Mouse (Mus musculus) regulatory T cell (primary cell): ENCODE measurements around the gene Alg14.

Source experiments
- in situ Hi-C: fragments of 300-600 bp; cut with MboI, MseI; formaldehyde crosslinking; loops from one replicate; pipeline ENCODE4 v1.15.1; 2025; ENCODE audit warnings: high pct_unique_total_duplicates

Gene Alg14

DNA sequence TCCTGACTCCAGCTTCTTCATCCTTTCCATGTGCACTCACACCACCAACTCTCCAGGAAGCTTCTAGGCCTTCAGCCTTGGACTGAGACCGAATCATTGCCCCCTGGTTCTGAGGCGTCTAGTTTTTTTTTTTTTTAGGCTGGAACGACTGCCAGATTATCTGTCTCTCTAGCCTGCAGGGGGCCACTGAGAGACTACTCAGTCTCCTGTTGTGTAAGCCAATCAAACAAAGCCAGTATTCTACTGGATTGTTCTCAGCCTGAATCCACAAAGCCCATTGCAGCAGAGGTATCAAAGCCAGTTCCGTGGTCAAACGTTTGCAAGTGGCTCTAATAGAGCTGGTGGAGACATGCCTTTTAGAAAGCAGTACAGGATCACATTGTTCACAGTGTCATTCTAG lies 111.9 kb downstream of the Alg14 start:
- in situ Hi-C loops: no loop called here

DNA sequence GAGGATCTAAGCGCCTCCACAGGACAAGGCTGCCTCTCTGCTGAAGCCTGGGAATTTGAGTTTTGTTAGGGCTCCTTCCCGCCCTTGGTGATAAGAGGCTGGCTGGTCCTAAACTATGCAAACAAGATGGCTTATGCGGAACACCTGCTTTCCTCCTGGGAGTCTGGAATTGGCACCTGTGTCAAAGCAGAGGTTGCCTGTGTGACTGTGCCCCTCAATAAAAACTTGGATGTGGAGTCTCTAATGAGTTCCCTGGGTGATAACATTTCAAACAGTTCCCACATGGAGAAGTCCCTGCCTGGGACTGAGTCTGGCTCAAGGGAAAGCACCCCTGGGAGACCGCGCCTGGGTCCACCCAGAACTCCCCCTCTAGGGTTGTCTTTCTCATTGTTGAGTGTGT lies 113.5 kb downstream of the Alg14 start:
- in situ Hi-C loops: loop anchor here (5.0 kb wide), 1 partner anchor 88 kb away; no protein-coding TSS in a partner anchor

DNA sequence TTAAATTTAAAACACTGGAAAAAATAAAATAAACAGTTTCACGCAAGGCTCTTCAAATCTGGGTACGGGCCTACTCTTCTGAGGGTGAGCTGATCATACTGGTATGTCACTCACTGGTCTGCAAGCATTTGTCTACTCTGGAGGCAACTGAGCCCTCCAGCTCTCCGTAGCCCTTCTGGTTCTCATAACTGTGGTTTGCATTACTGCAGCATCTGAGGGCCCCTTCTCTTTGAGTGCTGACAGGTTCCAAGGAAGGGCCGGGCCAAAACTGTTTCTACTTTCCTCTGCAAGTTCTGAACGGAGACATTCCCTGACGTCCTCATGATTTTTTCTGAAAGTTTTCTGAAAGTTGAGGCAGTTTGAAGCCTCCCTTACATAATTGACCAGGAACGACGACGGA lies 115.8 kb downstream of the Alg14 start:
- in situ Hi-C loops: loop anchor here (5.0 kb wide), 1 partner anchor 90 kb away; no protein-coding TSS in a partner anchor

DNA sequence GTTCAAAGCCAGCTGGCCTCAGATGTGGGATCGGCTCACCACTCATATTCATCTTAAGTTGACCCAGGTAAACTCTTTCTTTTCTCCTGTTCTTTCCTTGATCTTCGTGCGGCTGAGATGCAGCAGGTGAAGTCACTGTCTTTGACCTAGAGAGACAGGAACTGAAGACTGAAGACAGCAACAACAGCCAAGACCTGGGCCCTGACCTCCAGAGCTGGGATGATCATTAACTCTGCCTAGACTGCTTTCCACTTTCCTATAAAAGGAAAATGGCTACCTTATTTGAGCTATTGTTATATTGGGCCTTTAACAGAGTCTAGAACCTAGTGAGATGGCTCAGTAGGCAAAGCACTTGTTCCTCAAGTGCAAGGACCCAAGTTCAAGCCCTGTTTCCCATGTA lies 116.8 kb downstream of the Alg14 start:
- in situ Hi-C loops: loop anchor here (5.0 kb wide), 1 partner anchor 91 kb away; no protein-coding TSS in a partner anchor

DNA sequence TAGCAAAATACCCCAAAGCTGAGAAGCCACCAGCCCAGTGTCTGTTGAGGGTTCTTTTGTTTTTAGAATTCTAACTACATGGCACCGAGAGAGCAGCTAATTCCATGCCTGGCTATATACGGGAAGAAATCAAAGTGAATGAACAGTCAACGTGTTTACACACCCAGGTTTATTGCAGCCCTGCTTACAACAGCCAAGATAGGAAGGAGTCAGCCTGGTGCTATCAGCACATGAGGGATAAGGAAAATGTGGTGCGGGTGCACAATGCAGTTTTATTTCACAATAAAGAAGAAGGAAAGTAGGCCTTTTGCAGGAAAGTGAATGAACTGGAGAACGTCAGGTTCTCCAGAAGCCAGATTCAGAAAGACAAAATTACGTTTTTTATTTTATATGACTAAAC lies 119.9 kb downstream of the Alg14 start:
- in situ Hi-C loops: no loop called here
